Mouse (Mus musculus): ENCODE measurements around the gene Sh3tc1. TPM values are rescaled to one million over a fixed set of nuclear protein-coding genes. Genes with fewer than 3 reads are reported as not detected.
A peak's percentile ranks its signal among the peaks of the same experiment; 100 is the strongest.

Gene Sh3tc1
- polyA plus RNA-seq (2014; fragmentation: Nextera tagmentation; extraction: Ambion mirVana), result 2.9 TPM in 2 replicates

DNA sequence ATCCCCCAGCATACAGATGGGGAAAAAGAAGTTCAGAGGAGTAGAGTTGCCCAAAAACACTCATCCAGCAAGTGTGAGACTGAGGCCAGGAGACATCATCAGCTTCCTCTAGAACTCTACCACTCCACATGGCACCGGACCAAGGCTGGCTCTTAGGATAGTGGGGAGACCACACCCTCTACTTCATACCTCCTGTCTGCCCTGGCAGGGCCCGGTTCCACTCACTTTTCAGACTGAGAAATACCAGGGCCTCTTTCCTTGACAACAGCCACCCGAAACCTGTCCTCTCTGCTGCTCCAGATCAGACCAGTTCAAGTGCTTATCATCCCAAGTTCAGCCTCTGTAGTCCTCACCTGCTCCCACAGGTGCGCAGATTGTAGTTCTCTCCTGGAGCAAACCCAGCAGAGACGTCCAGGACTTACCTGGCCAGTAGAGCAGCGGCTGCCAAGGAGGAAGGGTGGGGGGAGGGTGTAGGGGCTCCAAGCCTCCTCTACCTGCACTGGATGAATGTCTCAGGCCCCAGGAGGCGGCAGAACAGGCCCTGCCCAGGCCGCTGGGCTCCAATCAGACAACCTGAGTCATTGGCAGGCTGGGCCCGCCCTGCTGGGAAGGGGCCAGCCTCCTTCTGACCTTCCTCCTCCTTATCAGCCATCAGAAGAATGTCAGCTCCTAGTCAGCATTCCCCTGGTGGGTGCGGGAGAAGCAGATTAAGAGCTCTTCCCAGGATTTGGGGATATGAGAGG, at the start of gene Sh3tc1:
Gene Sh3tc1 (minus strand): TSS at position 452 of the 743 bp plus-strand sequence.
- H3K4me3 ChIP-seq (ENCODE audit: low read depth, low read length), result no peak within 1 kb of the TSS
- ATAC-seq (replicated peaks; ENCODE audit: insufficient number of reproducible peaks, low FRiP score, low TSS enrichment, low read depth) (no peak), DNase-seq (ENCODE audit: low spot score) (no peak)
- no peaks in the 10 kb centered on the region for H3K36me3 ChIP-seq (replicated peaks; ENCODE audit: control insufficient read depth, insufficient read depth, low read depth, low read length)
- H3K4me2 ChIP-seq (ENCODE audit: low read depth, low read length), result no peak within 1 kb of the TSS
- WGBS, result 17% methylated on average over 9 of the region's 10 CpGs
- no peak within 1 kb of the TSS for H3K27ac ChIP-seq (replicated peaks; ENCODE audit: low read depth, low read length)
- no peaks in the 10 kb centered on the region for H3K4me1 ChIP-seq (ENCODE audit: control insufficient read depth, insufficient read depth, low read length)
- no peak within 1 kb of the TSS for H3K9ac ChIP-seq (replicated peaks; ENCODE audit: low read length)
- H3K9me3 ChIP-seq (replicated peaks; ENCODE audit: control insufficient read depth, low read length), result no peaks in the 10 kb centered on the region
- H3K27me3 ChIP-seq (ENCODE audit: control insufficient read depth, insufficient read depth, low read length), result peaks cover 5% of the 10 kb centered on the region; the same call in 1 of the 2 replicates

DNA sequence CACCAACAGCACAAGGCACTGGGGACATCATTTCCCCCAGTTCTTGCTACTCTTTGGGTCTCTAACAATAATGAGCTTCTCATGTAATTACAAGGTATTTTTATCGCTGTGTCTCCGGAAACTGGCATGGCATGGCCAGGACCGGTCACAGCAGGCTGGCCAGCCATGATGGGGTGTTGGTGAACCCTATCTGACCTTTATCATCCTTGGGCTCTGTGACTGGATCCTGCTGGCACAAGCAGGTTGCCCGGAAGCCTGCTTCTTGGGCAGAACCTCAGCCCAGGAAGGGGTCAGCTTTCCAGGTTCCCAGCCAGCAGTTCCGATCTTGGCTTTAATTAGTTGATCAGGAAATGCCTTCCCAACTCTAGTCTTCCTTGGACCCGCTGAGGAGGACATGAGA, 48.9 kb upstream of the Sh3tc1 start:
- Histone ChIP-seq H3K9ac (replicated peaks; ENCODE audit: low read length) (no peak overlapping the region), H3K4me2 (ENCODE audit: low read depth, low read length) (no peak overlapping the region), H3K27me3 (ENCODE audit: control insufficient read depth, insufficient read depth, low read length) (no peaks in the 10 kb centered on the region), H3K36me3 (replicated peaks; ENCODE audit: control insufficient read depth, insufficient read depth, low read depth, low read length) (no peaks in the 10 kb centered on the region), H3K9me3 (replicated peaks; ENCODE audit: control insufficient read depth, low read length) (no peaks in the 10 kb centered on the region), H3K4me1 (ENCODE audit: control insufficient read depth, insufficient read depth, low read length) (no peaks in the 10 kb centered on the region), H3K4me3 (ENCODE audit: low read depth, low read length) (no peak overlapping the region), H3K27ac (replicated peaks; ENCODE audit: low read depth, low read length) (no peak overlapping the region)
- WGBS, result 70% methylated on average over 6 of the region's 6 CpGs
- ATAC-seq (replicated peaks; ENCODE audit: insufficient number of reproducible peaks, low FRiP score, low TSS enrichment, low read depth) (no peak), DNase-seq (ENCODE audit: low spot score) (no peak)

DNA sequence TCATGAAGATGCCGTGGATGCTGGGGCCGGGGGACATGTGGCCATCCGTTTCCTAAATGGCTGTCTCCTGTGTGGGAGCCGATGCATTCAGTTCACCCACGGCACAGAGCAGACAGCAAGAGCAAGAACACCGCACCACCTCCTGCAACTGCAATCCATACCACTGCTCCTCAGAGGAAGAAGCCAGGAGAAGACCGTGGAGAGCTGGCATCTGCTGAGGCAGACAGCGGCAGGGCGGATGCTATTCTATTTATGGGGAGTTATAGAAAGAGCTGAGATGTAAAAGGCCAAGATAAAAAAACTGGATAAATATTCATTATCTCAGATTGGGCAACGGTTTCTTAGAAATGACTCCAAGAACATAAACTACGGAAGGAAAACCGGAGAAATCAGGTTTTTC, 48.1 kb upstream of the Sh3tc1 start:
- Histone ChIP-seq H3K4me1 (ENCODE audit: control insufficient read depth, insufficient read depth, low read length) (no peaks in the 10 kb centered on the region), H3K27me3 (ENCODE audit: control insufficient read depth, insufficient read depth, low read length) (no peaks in the 10 kb centered on the region), H3K4me2 (ENCODE audit: low read depth, low read length) (no peak overlapping the region), H3K36me3 (replicated peaks; ENCODE audit: control insufficient read depth, insufficient read depth, low read depth, low read length) (no peaks in the 10 kb centered on the region), H3K9me3 (replicated peaks; ENCODE audit: control insufficient read depth, low read length) (no peaks in the 10 kb centered on the region), H3K4me3 (ENCODE audit: low read depth, low read length) (no peak overlapping the region), H3K9ac (replicated peaks; ENCODE audit: low read length) (no peak overlapping the region), H3K27ac (replicated peaks; ENCODE audit: low read depth, low read length) (no peak overlapping the region)
- no peak for DNase-seq (ENCODE audit: low spot score)
- WGBS, result 87% methylated on average over 12 of the region's 12 CpGs
- ATAC-seq (replicated peaks; ENCODE audit: insufficient number of reproducible peaks, low FRiP score, low TSS enrichment, low read depth), result no peak

DNA sequence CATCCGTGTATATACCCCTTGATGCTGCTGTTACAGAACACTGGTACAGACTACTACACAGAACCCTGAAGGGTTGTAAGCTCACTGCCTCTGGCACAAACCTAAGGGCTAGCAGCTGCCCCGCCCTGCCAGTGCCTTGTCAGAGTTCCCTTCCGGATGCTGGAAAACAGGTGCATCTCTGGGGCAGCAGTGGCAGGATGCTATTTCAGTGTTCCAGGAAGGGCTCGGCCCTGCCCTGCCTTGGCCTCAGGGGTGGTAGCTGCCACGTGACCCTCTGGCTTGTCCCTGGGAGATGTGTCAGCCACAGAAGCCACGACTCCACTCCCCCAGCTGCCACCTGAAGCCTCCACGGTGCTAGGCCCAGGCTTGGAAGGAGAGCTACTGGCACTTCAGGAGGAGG, 46.1 kb upstream of the Sh3tc1 start:
- no peaks in the 10 kb centered on the region for H3K36me3 ChIP-seq (replicated peaks; ENCODE audit: control insufficient read depth, insufficient read depth, low read depth, low read length)
- 73% methylated on average over 7 of the region's 7 CpGs for WGBS
- no peak overlapping the region for H3K4me3 ChIP-seq (ENCODE audit: low read depth, low read length)
- no peak overlapping the region for H3K4me2 ChIP-seq (ENCODE audit: low read depth, low read length)
- H3K27me3 ChIP-seq (ENCODE audit: control insufficient read depth, insufficient read depth, low read length), result no peaks in the 10 kb centered on the region
- DNase-seq (ENCODE audit: low spot score), result no peak
- H3K27ac ChIP-seq (replicated peaks; ENCODE audit: low read depth, low read length), result no peak overlapping the region
- H3K4me1 ChIP-seq (ENCODE audit: control insufficient read depth, insufficient read depth, low read length), result no peaks in the 10 kb centered on the region
- H3K9ac ChIP-seq (replicated peaks; ENCODE audit: low read length), result no peak overlapping the region
- no peaks in the 10 kb centered on the region for H3K9me3 ChIP-seq (replicated peaks; ENCODE audit: control insufficient read depth, low read length)
- ATAC-seq (replicated peaks; ENCODE audit: insufficient number of reproducible peaks, low FRiP score, low TSS enrichment, low read depth), result no peak

DNA sequence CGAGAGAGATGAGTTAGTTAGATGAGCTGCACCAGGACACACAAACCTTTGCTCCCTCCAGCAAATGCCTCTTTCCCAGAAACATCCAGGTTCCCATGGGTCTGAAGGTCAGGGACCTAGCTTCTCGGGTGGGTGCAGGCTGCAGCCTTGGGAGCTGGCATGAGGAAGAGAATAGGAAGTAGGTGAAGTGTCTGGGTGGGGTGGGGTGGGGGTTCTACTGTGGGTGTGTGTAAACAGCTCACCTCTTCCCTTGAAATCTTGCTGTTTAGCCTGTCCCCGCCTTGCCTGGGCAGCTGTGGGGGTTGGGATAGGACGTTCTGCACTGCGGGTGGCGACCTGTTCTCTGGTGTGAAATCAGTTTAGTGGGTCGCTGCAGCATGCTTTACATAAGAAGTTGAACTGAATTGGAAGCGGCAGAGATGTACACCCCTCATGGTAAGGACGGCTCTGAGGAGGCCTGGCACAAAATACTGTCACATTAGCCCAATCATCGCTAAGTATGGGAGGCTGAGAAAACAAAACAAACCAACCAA, 42.9 kb upstream of the Sh3tc1 start:
- H3K4me2 ChIP-seq (ENCODE audit: low read depth, low read length), result no peak overlapping the region
- no peak overlapping the region for H3K9ac ChIP-seq (replicated peaks; ENCODE audit: low read length)
- no peak overlapping the region for H3K27ac ChIP-seq (replicated peaks; ENCODE audit: low read depth, low read length)
- H3K36me3 ChIP-seq (replicated peaks; ENCODE audit: control insufficient read depth, insufficient read depth, low read depth, low read length), result no peaks in the 10 kb centered on the region
- no peak overlapping the region for H3K4me3 ChIP-seq (ENCODE audit: low read depth, low read length)
- no peak for ATAC-seq (replicated peaks; ENCODE audit: insufficient number of reproducible peaks, low FRiP score, low TSS enrichment, low read depth)
- no peaks in the 10 kb centered on the region for H3K4me1 ChIP-seq (ENCODE audit: control insufficient read depth, insufficient read depth, low read length)
- H3K9me3 ChIP-seq (replicated peaks; ENCODE audit: control insufficient read depth, low read length), result no peaks in the 10 kb centered on the region
- H3K27me3 ChIP-seq (ENCODE audit: control insufficient read depth, insufficient read depth, low read length), result no peaks in the 10 kb centered on the region
- WGBS, result 65% methylated on average over 10 of the region's 10 CpGs
- DNase-seq (ENCODE audit: low spot score), result no peak

DNA sequence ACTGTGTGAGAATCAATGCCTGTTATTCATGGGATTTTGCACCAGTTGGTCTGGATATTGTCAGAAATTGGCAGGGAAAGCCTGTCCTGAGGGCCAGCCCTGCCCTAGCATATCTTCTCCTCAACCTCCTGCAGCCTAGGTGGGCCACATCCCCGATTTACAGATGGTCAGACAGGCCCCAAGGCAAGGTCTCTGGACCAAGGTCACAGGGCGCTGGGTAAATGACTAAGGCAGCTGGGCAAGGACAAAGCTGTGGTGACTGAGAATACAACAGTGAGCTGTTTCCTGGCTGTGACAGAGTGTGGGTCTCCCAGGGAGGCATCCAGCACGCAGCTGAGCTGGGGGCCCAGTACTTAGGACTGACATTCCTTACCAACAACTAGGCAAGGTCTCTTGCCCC, 41.3 kb upstream of the Sh3tc1 start:
- WGBS, result 60% methylated on average over 3 of the region's 3 CpGs

DNA sequence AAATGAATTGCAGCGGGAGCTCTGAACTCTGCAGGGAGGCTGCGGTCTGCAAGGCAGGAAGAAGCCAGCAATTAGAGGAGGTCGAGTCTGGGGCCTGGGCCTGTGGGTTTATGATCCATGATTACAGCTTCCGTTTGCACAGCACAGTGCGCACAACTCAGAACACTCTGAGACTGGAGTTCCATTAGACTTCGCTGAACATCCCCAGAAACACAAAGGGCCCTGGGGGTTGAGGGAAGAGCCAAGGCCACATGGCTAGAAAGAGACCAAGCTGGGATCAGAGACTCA, 34.3 kb upstream of the Sh3tc1 start:
- H3K27ac ChIP-seq (replicated peaks; ENCODE audit: low read depth, low read length), result no peak overlapping the region
- H3K9ac ChIP-seq (replicated peaks; ENCODE audit: low read length), result no peak overlapping the region
- no peak overlapping the region for H3K4me2 ChIP-seq (ENCODE audit: low read depth, low read length)
- no peaks in the 10 kb centered on the region for H3K27me3 ChIP-seq (ENCODE audit: control insufficient read depth, insufficient read depth, low read length)
- H3K36me3 ChIP-seq (replicated peaks; ENCODE audit: control insufficient read depth, insufficient read depth, low read depth, low read length), result no peaks in the 10 kb centered on the region
- H3K4me3 ChIP-seq (ENCODE audit: low read depth, low read length), result no peak overlapping the region
- ATAC-seq (replicated peaks; ENCODE audit: insufficient number of reproducible peaks, low FRiP score, low TSS enrichment, low read depth) (no peak), DNase-seq (ENCODE audit: low spot score) (peak; percentile 12)
- H3K4me1 ChIP-seq (ENCODE audit: control insufficient read depth, insufficient read depth, low read length), result no peaks in the 10 kb centered on the region
- 52% methylated on average over 6 of the region's 6 CpGs for WGBS
- H3K9me3 ChIP-seq (replicated peaks; ENCODE audit: control insufficient read depth, low read length), result no peaks in the 10 kb centered on the region

More for the DNA sequence above, 41.3 kb upstream of the Sh3tc1 start:
- Histone ChIP-seq H3K9me3 (replicated peaks; ENCODE audit: control insufficient read depth, low read length) (no peaks in the 10 kb centered on the region), H3K4me3 (ENCODE audit: low read depth, low read length) (no peak overlapping the region), H3K4me1 (ENCODE audit: control insufficient read depth, insufficient read depth, low read length) (no peaks in the 10 kb centered on the region), H3K9ac (replicated peaks; ENCODE audit: low read length) (no peak overlapping the region), H3K27me3 (ENCODE audit: control insufficient read depth, insufficient read depth, low read length) (no peaks in the 10 kb centered on the region), H3K4me2 (ENCODE audit: low read depth, low read length) (no peak overlapping the region), H3K27ac (replicated peaks; ENCODE audit: low read depth, low read length) (no peak overlapping the region), H3K36me3 (replicated peaks; ENCODE audit: control insufficient read depth, insufficient read depth, low read depth, low read length) (no peaks in the 10 kb centered on the region)
- ATAC-seq (replicated peaks; ENCODE audit: insufficient number of reproducible peaks, low FRiP score, low TSS enrichment, low read depth), result no peak
- no peak for DNase-seq (ENCODE audit: low spot score)

DNA sequence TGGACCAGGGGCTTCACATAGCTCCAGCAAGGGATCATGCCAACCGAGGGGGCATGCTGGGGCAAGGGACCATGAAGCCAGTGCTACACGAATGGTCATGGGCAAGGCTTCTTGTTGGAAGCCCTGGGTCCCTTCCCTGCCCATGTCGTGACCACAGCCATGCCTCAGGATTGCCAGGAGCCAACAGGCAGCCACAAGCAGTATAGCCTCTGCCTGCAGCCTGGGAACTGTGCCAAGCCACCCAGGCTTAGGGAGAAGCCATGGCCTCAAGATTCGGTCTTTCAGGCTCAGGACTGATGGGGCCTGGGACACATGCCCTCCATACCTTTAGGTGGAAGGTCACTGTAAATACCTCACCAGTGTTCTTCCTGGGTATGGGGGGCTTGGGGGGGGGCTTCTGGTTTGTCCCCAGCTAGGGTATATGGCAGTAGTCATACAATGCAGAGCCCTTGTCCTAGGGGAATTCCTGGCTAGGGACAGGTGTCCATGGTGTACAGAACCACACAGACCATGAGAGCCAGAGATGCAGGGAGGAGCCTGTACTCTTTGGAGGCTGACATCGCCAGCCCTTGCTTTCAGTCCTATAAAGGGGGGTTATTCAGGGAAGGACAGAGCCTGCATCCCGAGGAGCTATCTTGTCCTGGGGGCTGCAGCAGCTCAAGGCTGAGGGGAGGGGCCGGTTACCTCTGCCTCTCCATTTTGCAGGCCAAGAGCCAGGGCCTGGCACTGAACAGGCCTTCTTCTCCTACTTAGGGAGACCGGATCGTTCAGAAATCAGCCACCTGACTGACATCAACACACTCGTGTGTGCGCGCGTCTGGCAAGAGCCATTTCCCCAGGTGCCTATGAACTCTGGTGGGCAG, 33.7 kb upstream of the Sh3tc1 start:
- no peak for DNase-seq (ENCODE audit: low spot score)
- no peaks in the 10 kb centered on the region for H3K9me3 ChIP-seq (replicated peaks; ENCODE audit: control insufficient read depth, low read length)
- H3K36me3 ChIP-seq (replicated peaks; ENCODE audit: control insufficient read depth, insufficient read depth, low read depth, low read length), result no peaks in the 10 kb centered on the region
- no peak overlapping the region for H3K9ac ChIP-seq (replicated peaks; ENCODE audit: low read length)
- no peak overlapping the region for H3K4me2 ChIP-seq (ENCODE audit: low read depth, low read length)
- H3K27ac ChIP-seq (replicated peaks; ENCODE audit: low read depth, low read length), result no peak overlapping the region
- H3K4me1 ChIP-seq (ENCODE audit: control insufficient read depth, insufficient read depth, low read length), result no peaks in the 10 kb centered on the region
- no peak for ATAC-seq (replicated peaks; ENCODE audit: insufficient number of reproducible peaks, low FRiP score, low TSS enrichment, low read depth)
- H3K27me3 ChIP-seq (ENCODE audit: control insufficient read depth, insufficient read depth, low read length), result no peaks in the 10 kb centered on the region
- 68% methylated on average over 13 of the region's 13 CpGs for WGBS
- H3K4me3 ChIP-seq (ENCODE audit: low read depth, low read length), result no peak overlapping the region

All from embryonic facial prominence, embryonic 11.5 days (tissue).